Mouse (Mus musculus) bone marrow, adult 2 months (tissue): ENCODE data around the gene Fndc8. TPM values are rescaled to one million over a fixed set of nuclear protein-coding genes. Genes with fewer than 3 reads are reported as not detected.

ENCODE experiments used
- H3K27ac ChIP-seq: fragments of 200-500 bp; 2 replicates; pipeline ENCODE4 v1.5.1; 2012; ENCODE audit warnings: low read depth, mild to moderate bottlenecking, control low read depth, inconsistent platforms, low read length; ENCODE audit not compliant: control insufficient read depth, poor library complexity, insufficient read depth
- H3K4me1 ChIP-seq: fragments of 200-500 bp; 2 replicates; pipeline ENCODE4 v1.6.1; 2011; ENCODE audit warnings: low read length; ENCODE audit not compliant: control insufficient read depth, insufficient read depth
- H3K4me3 ChIP-seq: fragments of 200-500 bp; replicated peaks from 2 replicates; pipeline ENCODE3; 2011; ENCODE audit warnings: mild to moderate bottlenecking, low read depth, low read length, control low read depth; ENCODE audit not compliant: control insufficient read depth
- CTCF ChIP-seq: fragments of 200-500 bp; IDR thresholded peaks from 2 replicates; pipeline ENCODE4 v1.5.1; 2011; ENCODE audit warnings: low read length, control low read depth; ENCODE audit not compliant: control insufficient read depth, insufficient read depth
- POLR2A ChIP-seq: fragments of 200-500 bp; IDR thresholded peaks from 2 replicates; pipeline ENCODE4 v1.6.1; 2011; ENCODE audit warnings: low read depth, mild to moderate bottlenecking, control low read depth, low read length, borderline replicate concordance; ENCODE audit not compliant: control insufficient read depth
- WGBS: fragments of 180-500 bp; shearing (Covaris S2); methylation state at CpG from one replicate; pipeline ENCODE4 v1.1.7; 2018; 5-methylcytosine and 5-hydroxymethylcytosine counted together
- polyA plus RNA-seq: library from polyadenylated mRNA; stranded (reverse); fragments of >200 nt; gene quantifications from 2 replicates; pipeline ENCODE4 v1.2.4, GENCODE M21; 2011; ENCODE audit warnings: low replicate concordance; ENCODE audit not compliant: missing spikeins, insufficient read depth, insufficient read length

Gene Fndc8
- polyA plus RNA-seq, 1 experiment, result not detected

GRCm38 (mm10) chr11:82933186-82933585, 41.3 kb downstream of the Fndc8 start:
- 1% methylated on average over 29 of the region's 29 CpGs for WGBS
- H3K27ac ChIP-seq, result no peak overlapping the region

GRCm38 (mm10) chr11:82943336-82943735, 51.4 kb downstream of the Fndc8 start:
- Histone ChIP-seq H3K27ac (no peak overlapping the region), H3K4me3 (no peak overlapping the region), H3K4me1 (no peaks in the 10 kb centered on the region; the same call in 1 of the 2 replicates)
- TF ChIP-seq POLR2A (no peak), CTCF (no peak)
- 76% methylated on average over 6 of the region's 6 CpGs for WGBS

More at GRCm38 (mm10) chr11:82933186-82933585, 41.3 kb downstream of the Fndc8 start:
- Histone ChIP-seq H3K4me3 (no peak overlapping the region), H3K4me1 (no peaks in the 10 kb centered on the region; the same call in 1 of the 2 replicates)
- no peak for TF ChIP-seq POLR2A
- TF ChIP-seq CTCF, result no peak

- TF ChIP-seq CTCF, result no peak
- TF ChIP-seq POLR2A, result no peak
- Histone ChIP-seq H3K4me1 (no peaks in the 10 kb centered on the region; the same call in 1 of the 2 replicates), H3K27ac (no peak overlapping the region), H3K4me3 (no peak overlapping the region)
- 61% methylated on average over 2 of the region's 2 CpGs for WGBS
These were observed 53.7 kb downstream of the Fndc8 start for GRCm38 (mm10) chr11:82945636-82946035.

GRCm38 (mm10) chr11:82947457-82947856, 55.5 kb downstream of the Fndc8 start:
- TF ChIP-seq CTCF (no peak), POLR2A (no peak)
- Histone ChIP-seq H3K4me1 (no peaks in the 10 kb centered on the region; the same call in 1 of the 2 replicates), H3K27ac (no peak overlapping the region), H3K4me3 (no peak overlapping the region)
- WGBS, result 48% methylated on average over 4 of the region's 4 CpGs

- TF ChIP-seq POLR2A, result no peak
- Histone ChIP-seq H3K4me3 (no peak overlapping the region), H3K27ac (no peak overlapping the region), H3K4me1 (no peaks in the 10 kb centered on the region; the same call in 1 of the 2 replicates)
- 69% methylated on average over 9 of the region's 9 CpGs for WGBS
These were observed 57.1 kb downstream of the Fndc8 start for GRCm38 (mm10) chr11:82949036-82949435.

Other genes starting within 250 kb of the Fndc8 start
- not detected in 2 replicates for gene Cct6b, start 127.8 kb upstream of the Fndc8 start, polyA plus RNA-seq
- gene Zfp830, start 127.8 kb upstream of the Fndc8 start, polyA plus RNA-seq, result 22.2 and 26.4 TPM in 2 replicates
- gene Lig3, start 111.0 kb upstream of the Fndc8 start, polyA plus RNA-seq, result 6.4 and 17.6 TPM in 2 replicates
- 21.5 and 23.8 TPM in 2 replicates for gene Rffl, start 20.9 kb upstream of the Fndc8 start, polyA plus RNA-seq
- 4.4 and 9.8 TPM in 2 replicates for gene Rad51d, start 1.5 kb upstream of the Fndc8 start, polyA plus RNA-seq
- 24.9 and 33.6 TPM in 2 replicates for gene Nle1, start 16.3 kb downstream of the Fndc8 start, polyA plus RNA-seq
- gene Unc45b, start 18.4 kb downstream of the Fndc8 start, polyA plus RNA-seq, result 2.4 and 2.5 TPM in 2 replicates
- 13.2 and 17.1 TPM in 2 replicates for gene Slfn5, start 59.2 kb downstream of the Fndc8 start, polyA plus RNA-seq
- gene Slfn9, start 99.7 kb downstream of the Fndc8 start, polyA plus RNA-seq, result 3.2 and 3.7 TPM in 2 replicates
- gene Slfn8, start 128.7 kb downstream of the Fndc8 start, polyA plus RNA-seq, result 6.5 and 13.7 TPM in 2 replicates
- 101 and 262 TPM in 2 replicates for gene Slfn2, start 173.0 kb downstream of the Fndc8 start, polyA plus RNA-seq
- 12.4 and 57.6 TPM in 2 replicates for gene Slfn1, start 224.7 kb downstream of the Fndc8 start, polyA plus RNA-seq